Mouse (Mus musculus) regulatory T cell (primary cell): Measurements from ENCODE around the gene Mmp21.

ENCODE experiments used
- in situ Hi-C: fragments of 300-600 bp; cut with MboI, MseI; formaldehyde crosslinking; loops from one replicate; pipeline ENCODE4 v1.15.1; 2025; ENCODE audit warnings: high pct_unique_total_duplicates

The Mmp21 gene

DNA sequence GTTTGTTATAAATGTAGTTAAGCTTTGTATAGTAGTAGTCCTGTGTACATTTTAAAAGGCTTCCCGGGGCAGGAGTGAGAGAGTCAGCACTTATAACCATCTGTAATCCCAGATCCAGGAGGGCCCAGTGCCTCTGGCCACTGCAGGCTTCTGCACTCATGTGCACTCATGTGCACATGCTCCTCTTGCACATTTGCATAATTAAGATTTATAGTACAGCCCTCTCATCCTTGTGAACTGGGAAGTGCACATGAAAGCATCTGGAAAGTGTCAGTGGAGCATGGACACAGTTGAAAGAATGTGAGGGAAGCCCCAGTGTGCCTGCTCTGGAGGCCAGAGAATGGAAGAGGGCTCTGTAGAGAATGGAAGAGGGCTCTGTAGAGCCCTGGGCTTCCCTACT is 17.4 kb downstream of the Mmp21 start:
- in situ Hi-C loops, result no loop called here

DNA sequence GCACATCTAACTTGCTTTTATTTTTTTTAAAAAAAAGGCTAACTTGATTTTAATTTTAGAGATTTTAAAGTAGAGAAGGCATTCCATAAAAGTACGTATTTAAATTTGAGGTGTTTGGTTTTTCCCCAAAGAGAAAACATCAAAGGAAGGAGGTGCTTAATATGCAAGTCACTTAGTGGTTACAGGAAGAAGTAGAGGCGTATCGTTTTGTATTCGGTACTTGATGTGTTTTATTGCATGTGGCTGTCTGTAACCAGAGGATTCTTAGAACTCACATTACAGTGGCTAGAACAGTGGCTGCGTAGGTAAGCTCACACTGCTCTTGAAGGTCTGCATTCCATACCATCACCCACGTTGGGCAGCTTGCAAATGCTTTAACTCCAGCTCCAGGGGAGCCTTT is 34.1 kb downstream of the Mmp21 start:
- in situ Hi-C loops, result no loop called here

GRCm38 (mm10) chr7:133638821-133639220 is 41.0 kb downstream of the Mmp21 start:
- in situ Hi-C loops, result loop anchor here (5.0 kb wide), 1 partner anchor 707 kb away; the partner anchor contains the start of gene Zranb1

- in situ Hi-C loops, result loop anchor here (5.0 kb wide), 1 partner anchor 706 kb away; the partner anchor contains the start of gene Zranb1
Measured at GRCm38 (mm10) chr7:133638306-133638705, 41.6 kb downstream of the Mmp21 start.

- in situ Hi-C loops, result loop anchor here (5.0 kb wide), 1 partner anchor 705 kb away; the partner anchor contains the start of gene Zranb1
Measured at GRCm38 (mm10) chr7:133637361-133638305, 42.2 kb downstream of the Mmp21 start, which contains the start of gene Edrf1. Gene Edrf1 (plus strand): TSS chr7:133637543.

GRCm38 (mm10) chr7:133636738-133637352 is 43.0 kb downstream of the Mmp21 start:
- in situ Hi-C loops, result loop anchor here (5.0 kb wide), 1 partner anchor 705 kb away; the partner anchor contains the start of gene Zranb1

DNA sequence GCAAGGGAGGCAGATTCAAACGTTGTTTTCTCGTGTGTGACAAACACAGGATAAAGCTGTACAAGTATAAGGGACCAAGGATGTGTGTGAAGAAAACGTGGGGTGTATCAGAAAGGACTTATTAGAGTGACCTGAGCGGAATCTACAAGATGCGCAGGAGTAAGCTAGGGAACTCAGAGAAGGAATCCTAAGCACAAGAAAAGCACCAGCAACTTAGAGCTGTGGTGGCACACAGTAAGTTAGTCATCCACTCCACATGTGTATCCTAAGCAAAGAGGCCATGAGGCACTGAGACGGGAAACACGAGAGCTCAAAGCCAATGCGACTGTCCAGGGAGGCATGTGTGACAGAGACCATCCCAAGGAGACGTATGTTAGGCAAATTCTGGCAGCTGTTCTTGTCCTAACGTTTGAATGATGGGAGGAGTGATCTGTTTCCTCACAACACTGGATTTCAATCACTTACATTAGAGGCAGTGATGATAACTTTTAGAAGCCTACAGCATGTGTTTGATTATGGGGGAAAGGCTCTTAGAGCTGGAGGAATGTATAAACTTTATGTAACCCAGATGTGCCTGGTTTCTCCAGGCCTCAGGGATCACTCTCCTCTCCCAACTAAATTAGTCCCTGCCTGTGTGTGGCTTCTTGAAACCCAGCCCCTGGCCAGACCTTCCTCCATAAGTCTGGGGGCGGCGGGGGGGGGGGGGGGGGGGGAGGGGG is 44.8 kb downstream of the Mmp21 start:
- in situ Hi-C loops, result loop anchor here (5.0 kb wide), 1 partner anchor 703 kb away; the partner anchor contains the start of gene Zranb1

GRCm38 (mm10) chr7:133632476-133632875 is 47.4 kb downstream of the Mmp21 start:
- in situ Hi-C loops, result no loop called here

DNA sequence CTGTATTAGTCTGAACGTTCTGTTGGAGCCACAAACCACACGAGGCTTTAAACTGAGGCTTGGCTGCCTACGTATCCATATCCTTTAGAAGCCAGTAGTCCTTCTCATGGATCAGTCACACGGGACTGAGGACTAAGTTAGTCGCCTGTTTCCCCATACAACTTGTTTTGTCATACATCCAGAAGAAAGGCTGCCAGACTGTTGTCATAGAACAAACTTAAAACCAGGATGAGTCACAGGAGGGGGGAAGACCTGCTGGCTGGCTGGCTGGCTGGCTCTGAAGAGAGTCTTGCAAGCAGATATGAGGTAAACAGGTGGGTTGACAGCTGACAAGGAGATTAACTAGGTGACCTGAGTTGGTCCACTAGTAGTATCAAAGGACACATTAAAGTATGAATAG is 49.0 kb downstream of the Mmp21 start:
- in situ Hi-C loops, result no loop called here

- in situ Hi-C loops, result no loop called here
Measured at GRCm38 (mm10) chr7:133627184-133627936, 52.5 kb downstream of the Mmp21 start.
